Mouse (Mus musculus): Measurements from ENCODE around the gene Dennd1c.
A peak's percentile ranks its signal among the peaks of the same experiment; 100 is the strongest.
"Not testable (repeated sequence)": the region's sequence is repeated elsewhere in the genome, so short reads cannot be mapped to it uniquely, and the experiment has no call there.

Gene Dennd1c

DNA sequence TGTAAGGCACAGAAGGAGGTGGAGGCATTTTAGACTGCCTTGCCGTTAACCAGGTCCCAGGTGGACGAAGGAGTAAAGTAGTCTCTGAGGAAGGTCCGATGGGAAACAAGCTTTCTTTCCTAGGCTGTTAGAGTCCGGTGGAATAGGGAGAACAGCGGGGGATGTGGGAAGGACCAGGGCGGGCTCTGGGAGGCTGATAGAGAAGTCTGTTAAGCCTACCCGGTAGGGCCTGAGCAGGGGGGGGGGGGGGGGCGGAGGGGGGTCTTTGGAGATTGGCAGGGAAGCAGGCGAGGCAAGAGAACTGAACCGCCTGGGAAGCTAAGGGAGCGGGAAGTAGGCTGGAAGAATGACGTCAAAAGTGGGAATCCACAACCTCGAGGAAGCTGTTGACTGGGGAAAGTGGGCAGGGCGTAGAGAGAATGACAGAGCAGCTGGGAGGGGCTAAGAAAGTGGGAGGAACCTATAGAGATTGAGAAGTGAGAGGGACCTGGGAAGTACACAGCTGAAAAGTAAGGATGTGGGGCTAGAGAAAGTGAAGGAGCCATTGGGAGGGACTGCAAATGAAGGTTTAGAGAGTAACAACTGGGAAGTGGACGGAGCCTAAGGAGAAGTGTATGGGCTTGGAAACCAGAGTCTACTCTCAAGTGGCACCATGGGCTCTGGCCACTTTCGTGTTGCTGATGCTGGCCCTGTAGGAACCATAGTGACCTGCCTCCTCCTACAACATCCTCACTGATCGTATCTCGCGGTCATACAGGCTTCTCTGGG is 17.7 kb upstream of the Dennd1c start:
- peak; percentile 75 for DNase-seq (ENCODE audit: low spot score)

DNA sequence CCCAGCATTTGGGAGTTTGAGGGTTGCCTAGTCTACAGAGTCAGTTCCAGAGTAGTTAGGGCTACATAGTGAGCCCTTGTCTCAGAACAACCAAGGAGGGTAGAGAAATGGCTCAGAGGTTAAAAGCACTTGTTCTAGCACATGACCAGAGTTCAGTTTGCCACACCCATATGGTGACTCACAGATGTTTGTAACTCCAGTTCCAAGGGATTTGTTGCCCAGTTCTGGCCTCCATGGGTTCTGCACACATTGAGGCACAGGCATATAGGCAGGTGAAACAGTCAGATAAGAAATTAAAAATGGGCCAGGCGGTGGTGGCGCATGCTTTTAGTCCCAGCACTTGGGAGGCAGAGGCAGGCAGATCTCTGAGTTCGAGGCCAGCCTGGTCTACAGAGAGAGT is 15.9 kb upstream of the Dennd1c start:
- no peak for DNase-seq (ENCODE audit: low spot score)

GRCm38 (mm10) chr17:57087049-57087832 is 8.9 kb upstream of the Dennd1c start, which contains the start of gene Tubb4a:
Gene Tubb4a, minus strand, starts transcription at chr17:57087782.
- DNase-seq (ENCODE audit: low spot score), result peak; percentile 54

DNA sequence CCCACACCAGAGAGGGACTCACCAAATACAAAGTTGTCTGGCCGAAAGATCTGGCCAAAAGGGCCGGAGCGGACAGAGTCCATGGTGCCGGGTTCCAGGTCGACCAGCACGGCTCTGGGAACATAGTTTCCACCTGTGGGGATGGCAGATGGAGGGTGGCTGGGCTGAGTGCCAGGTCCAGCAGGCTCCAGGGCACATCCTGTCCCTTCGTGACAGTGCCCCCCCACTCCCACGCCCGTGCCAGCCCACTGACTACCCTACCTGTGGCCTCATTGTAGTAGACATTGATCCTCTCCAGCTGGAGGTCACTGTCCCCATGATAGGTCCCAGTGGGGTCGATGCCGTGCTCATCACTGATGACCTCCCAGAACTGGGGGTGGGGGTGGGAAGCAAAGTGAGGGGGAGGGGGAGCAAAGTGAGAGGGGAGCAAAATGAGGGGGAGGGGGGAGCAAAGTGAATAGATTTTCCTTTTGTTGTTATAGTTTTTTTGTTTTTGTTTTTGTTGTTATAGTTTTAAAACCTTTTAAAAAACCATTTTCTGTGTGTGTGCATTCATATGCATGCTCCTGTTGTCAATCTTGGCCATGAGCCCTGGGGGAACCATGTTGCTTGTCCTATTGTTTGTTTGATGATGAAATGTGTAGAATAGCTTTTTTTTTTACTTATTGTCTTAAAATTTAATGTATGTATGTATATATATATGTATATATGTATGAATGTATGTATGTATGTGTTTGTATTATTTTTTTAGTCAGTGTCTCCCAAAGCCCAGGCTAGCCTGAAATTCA is 7.8 kb upstream of the Dennd1c start:
- DNase-seq (ENCODE audit: low spot score), result no peak

DNA sequence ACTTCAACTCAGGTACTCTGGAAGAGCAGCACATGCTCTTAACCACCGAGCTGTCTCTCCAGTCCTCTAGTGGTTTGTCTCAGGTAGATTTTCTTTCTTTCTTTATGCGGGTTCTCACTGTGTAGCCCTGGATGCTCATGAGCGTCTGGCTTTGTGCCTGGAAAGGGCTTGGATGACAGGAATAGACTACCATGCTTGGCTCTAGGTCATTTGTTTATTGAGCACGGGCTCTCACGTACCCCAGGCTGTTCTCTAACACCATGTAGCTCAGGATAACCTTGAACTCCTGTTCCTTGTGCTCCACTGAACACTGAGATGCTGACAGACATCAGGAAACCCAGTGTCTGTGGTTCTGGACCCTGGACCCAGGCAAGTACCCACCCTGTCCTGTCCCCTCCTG is 4.2 kb upstream of the Dennd1c start:
- no peak for DNase-seq (ENCODE audit: low spot score)

DNA sequence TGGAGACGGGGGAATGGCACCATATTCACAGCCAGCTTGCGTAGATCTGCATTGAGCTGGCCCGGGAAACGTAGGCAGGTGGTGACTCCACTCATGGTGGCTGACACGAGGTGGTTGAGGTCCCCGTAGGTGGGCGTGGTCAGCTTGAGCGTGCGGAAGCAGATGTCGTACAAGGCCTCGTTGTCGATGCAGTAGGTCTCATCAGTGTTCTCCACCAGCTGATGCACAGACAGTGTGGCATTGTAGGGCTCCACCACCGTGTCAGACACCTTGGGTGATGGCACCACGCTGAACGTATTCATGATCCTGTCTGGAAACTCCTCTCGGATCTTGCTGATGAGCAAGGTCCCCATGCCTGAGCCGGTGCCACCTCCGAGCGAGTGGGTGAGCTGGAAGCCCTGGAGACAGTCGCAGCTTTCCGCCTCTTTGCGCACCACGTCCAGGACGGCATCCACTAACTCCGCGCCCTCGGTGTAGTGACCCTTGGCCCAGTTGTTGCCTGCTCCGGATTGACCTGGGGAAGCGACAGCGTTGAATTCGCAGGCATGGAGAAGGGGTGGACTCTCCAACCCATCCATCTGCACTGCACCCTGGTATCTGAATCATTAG is 3.0 kb upstream of the Dennd1c start:
- no peak for DNase-seq (ENCODE audit: low spot score)

DNA sequence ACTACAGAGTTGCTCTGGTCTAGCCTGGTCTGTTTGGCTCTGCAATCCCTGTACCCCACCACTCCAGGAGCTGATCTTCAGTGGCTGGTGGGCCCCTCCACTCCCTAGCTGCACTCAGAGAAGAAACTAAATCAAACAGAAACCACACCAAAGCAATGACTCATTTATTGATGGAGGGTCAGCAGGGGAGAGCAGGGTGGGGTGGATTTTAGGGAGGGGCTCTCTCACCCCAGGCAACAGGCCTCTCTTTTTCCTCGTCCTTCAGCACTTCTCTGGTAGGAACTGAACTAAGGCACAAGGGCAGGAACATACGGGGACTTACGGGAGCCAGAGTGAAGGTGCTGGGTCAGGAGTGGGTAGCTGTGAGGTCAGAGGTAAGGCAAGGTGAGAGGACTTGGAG is 1.6 kb upstream of the Dennd1c start:
- DNase-seq (ENCODE audit: low spot score), result no peak

- DNase-seq (ENCODE audit: low spot score), result no peak
These were observed 1.4 kb downstream of the Dennd1c start for GRCm38 (mm10) chr17:57076916-57077315.

GRCm38 (mm10) chr17:57070699-57071098 is 7.6 kb downstream of the Dennd1c start:
- DNase-seq (ENCODE audit: low spot score), result peak; percentile 77

DNA sequence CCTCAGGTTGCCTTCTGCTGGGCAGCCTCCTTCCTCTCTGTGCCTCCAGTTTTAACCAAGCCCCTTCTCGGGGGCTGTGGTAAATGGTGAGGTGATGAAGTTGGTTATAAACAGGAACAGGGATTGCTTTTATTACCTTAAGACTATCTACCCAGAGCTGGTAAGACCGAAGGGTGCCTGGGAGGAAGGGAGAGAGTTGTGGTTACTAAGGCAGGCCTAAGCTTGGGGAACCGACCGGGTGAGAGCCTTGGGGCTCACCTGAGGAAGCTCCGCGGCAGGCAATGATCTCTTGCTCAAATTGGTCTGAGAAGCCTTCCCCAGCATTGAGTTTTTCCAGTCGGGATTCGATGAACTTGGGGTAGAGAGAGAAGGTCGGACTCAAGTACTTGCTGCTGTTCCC is 8.0 kb downstream of the Dennd1c start:
- DNase-seq (ENCODE audit: low spot score), result no peak

DNA sequence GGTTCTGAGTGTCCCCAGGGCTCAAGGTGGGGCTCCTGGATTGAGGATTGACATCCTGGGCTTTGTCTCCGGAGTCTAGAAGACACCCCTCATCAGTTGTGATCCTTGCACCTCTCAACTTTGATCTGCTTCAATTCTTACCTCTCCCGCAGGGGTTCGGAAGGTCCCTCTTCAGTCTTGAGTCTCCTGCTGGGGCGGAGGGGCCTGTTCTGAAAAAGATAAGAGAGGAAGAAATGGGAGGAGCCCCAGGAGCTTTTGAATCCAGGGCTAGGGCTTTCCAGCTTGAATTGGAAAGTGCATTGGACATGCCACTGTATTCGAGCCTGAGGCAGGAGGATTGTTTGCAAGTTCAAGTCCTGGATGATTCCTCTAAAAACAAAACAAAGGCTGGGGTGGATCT is 11.4 kb downstream of the Dennd1c start:
- no peak for DNase-seq (ENCODE audit: low spot score)

GRCm38 (mm10) chr17:57063031-57063430 is 15.3 kb downstream of the Dennd1c start:
- no peak for DNase-seq (ENCODE audit: low spot score)

DNA sequence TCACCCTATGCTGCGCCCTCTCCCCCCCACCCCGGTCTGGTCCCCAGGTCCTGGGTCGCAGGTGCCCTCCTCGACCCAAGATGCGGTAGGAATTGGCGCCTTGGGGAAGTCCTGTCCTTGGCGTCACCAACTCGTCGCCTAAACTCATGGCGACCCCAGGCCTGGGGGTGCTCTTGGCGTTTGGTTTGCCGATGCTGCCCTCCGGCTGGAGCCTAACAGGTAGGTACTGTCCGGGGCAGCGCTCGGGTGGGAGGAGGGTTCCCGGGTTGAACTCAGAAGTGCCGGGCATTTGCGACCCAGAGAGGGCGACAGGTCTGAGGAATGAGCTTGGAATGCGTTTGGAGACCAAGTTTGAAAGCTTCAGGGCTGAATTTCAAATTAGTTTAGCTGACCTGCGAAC is 15.8 kb downstream of the Dennd1c start:
- DNase-seq (ENCODE audit: low spot score), result no peak

DNA sequence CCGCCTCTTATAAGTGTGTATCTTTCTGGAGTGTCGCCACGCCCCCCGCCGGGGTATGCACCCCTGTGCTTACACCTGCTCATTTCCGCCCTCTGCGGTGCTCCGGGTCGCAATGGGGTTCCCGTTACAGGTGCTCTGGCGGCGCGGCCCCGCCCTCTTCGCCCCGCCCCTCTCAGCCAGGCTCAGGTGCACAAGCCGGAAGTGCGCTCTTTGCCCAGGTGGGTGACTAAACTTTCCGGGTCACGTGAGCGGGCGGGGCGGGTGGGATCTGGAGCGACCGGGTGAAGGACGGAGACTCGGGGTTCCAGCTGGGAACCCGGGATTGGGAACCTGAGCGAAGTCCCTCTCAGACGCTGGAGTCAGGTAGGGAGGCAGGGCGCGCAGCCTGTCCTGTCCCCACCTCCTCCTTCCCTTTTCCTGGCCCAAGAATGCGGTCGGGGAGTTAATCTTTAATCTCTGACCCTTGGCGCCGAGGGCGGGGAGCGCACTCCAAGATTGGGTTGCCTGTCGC is 16.2 kb downstream of the Dennd1c start:
- peak; percentile 27 for DNase-seq (ENCODE audit: low spot score)

DNA sequence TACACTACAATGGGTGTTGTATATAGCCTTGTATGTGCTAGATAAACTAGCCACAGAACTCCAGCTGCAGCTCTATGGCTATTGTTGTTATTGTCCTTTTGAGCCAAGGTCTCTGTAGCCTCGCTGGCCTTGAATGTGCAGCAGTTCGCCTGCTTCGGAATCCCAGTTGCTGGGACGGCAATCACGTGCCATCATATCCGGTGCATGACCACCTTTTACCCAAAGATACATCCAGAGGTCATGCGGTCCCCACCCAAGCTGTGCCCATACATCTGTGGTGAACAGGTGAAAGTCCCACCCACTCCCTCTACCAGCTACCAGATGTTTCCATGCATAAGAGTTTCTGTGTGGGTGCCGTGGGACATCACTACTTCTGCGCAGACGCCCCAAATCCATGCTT is 17.2 kb downstream of the Dennd1c start:
- no peak for DNase-seq (ENCODE audit: low spot score)

DNA sequence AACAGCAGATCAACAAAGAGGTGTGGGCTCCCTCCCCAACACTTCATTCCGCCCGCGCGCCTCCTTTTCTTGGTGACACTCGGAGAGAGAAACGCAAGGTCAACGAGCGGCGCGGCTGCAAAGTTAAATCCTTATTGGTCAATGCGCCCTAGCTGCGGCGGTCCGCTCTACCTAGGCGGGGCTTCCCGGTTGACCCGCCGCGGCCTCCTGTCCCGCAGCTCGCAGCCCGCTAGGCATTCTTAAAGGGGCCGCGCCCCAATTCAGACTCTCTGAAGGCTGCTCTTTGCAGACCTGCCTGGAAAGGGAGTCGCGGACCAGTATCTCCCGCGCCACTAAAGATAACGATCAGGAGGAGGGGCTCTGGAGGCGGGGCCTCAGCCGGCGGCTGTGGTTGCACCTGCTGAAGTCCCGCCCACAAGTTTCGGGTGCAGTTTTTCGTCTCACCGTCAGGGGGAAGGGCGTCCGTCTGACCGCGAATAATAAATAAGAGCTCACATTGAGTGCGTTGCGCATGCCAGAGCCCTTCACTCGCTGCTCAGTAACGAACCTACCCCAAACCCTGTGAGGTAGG is 18.0 kb downstream of the Dennd1c start:
- DNase-seq (ENCODE audit: low spot score), result peak; percentile 96

GRCm38 (mm10) chr17:57059486-57059977 is 18.8 kb downstream of the Dennd1c start, which contains the start of gene Slc25a23:
Gene Slc25a23, minus strand, starts transcription at chr17:57059863.
- peak; percentile 88 for DNase-seq (ENCODE audit: low spot score)

- no peak for DNase-seq (ENCODE audit: low spot score)
These were observed 19.3 kb downstream of the Dennd1c start, which contains the start of gene Crb3 for GRCm38 (mm10) chr17:57058891-57059485. Gene Crb3, plus strand, starts transcription at chr17:57059105.

- DNase-seq (ENCODE audit: low spot score), result no peak
These were observed 22.1 kb downstream of the Dennd1c start for GRCm38 (mm10) chr17:57056246-57056645.

DNA sequence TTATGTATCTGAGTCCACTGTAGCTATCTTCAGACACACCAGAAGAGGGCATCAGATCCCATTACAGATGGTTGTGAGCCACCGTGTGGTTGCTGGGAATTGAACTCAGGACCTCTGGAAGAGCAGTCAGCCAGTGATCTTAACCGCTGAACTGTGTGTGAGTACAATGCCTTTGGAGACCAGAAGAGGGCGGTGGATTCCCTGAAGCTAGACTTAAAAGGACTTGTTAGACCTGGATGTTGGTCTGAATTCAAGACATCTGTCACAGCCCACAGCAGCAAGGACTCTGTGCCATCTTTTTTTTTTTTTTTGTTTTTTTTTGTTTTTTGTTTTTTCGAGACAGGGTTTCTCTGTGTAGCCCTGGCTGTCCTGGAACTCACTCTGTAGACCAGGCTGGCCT is 26.6 kb downstream of the Dennd1c start:
- not testable (repeated sequence) for DNase-seq (ENCODE audit: low spot score)

- DNase-seq (ENCODE audit: low spot score), result no peak
These were observed 29.5 kb downstream of the Dennd1c start for GRCm38 (mm10) chr17:57048816-57049215.
